Mouse (Mus musculus) left cerebral cortex, adult 11 months (tissue): ENCODE measurements at regions not wholly inside any gene's neighbourhood (a gene's known extent, or its start where the extent isn't known, plus 50 kb on each side); places are given as distances from the start of the nearest gene placed in this dataset.

Source experiments
- DNase-seq: peaks from one replicate; pipeline ENCODE4 v3.0.0; 2022; ENCODE audit warnings: low spot score

GRCm38 (mm10) chr17:49149896-49150295 lies 217.7 kb downstream of the Lrfn2 start:
- no peak for DNase-seq

GRCm38 (mm10) chr17:49150971-49151422 lies 218.8 kb downstream of the Lrfn2 start:
- DNase-seq = peak; percentile 31

GRCm38 (mm10) chr17:49153994-49154393 lies 221.8 kb downstream of the Lrfn2 start:
- no peak for DNase-seq

- no peak for DNase-seq
Measured at GRCm38 (mm10) chr17:49155001-49155515, 222.9 kb downstream of the Lrfn2 start.

- no peak for DNase-seq
Measured at GRCm38 (mm10) chr17:49157586-49157985, 225.4 kb downstream of the Lrfn2 start.

GRCm38 (mm10) chr17:49171252-49172047 lies 239.3 kb downstream of the Lrfn2 start:
- no peak for DNase-seq

- no peak for DNase-seq
Measured at GRCm38 (mm10) chr17:49172052-49172799, 240.0 kb downstream of the Lrfn2 start.

GRCm38 (mm10) chr17:49172800-49173150 lies 240.6 kb downstream of the Lrfn2 start:
- DNase-seq = no peak

GRCm38 (mm10) chr17:49177966-49178731 lies 246.0 kb downstream of the Lrfn2 start:
- no peak for DNase-seq

GRCm38 (mm10) chr17:49182485-49182884 lies 245.7 kb upstream of the Mocs1 start:
- no peak for DNase-seq

- DNase-seq = peak; percentile 47
Measured at GRCm38 (mm10) chr17:49183917-49184316, 244.2 kb upstream of the Mocs1 start.

- DNase-seq = no peak
Measured at GRCm38 (mm10) chr17:49185052-49185612, 243.0 kb upstream of the Mocs1 start.

- peak; percentile 17 for DNase-seq
Measured at GRCm38 (mm10) chr17:49189765-49190164, 238.4 kb upstream of the Mocs1 start.

GRCm38 (mm10) chr17:49190337-49190736 lies 237.8 kb upstream of the Mocs1 start:
- DNase-seq = no peak

GRCm38 (mm10) chr17:49196046-49196684 lies 232.0 kb upstream of the Mocs1 start:
- DNase-seq = no peak

- no peak for DNase-seq
Measured at GRCm38 (mm10) chr17:49201495-49201894, 226.7 kb upstream of the Mocs1 start.

- no peak for DNase-seq
Measured at GRCm38 (mm10) chr17:49205095-49205494, 223.1 kb upstream of the Mocs1 start.

GRCm38 (mm10) chr17:49205564-49205963 lies 222.6 kb upstream of the Mocs1 start:
- no peak for DNase-seq

GRCm38 (mm10) chr17:49206708-49207107 lies 221.5 kb upstream of the Mocs1 start:
- DNase-seq = no peak

- no peak for DNase-seq
Measured at GRCm38 (mm10) chr17:49208315-49208820, 219.8 kb upstream of the Mocs1 start.

- DNase-seq = no peak
Measured at GRCm38 (mm10) chr17:49212918-49213317, 215.2 kb upstream of the Mocs1 start.
